Mouse (Mus musculus): ENCODE data around the gene Adamts7. TPM values are rescaled to one million over a fixed set of nuclear protein-coding genes. Genes with fewer than 3 reads are reported as not detected.

The Adamts7 gene
- polyA plus RNA-seq, 1 experiment from 2014 or later, result 14.2 TPM

GRCm38 (mm10) chr9:90184116-90184515 lies 21.2 kb downstream of the Adamts7 start:
- peak; percentile 48 for ATAC-seq (ENCODE audit: insufficient number of reproducible peaks, low FRiP score, low TSS enrichment, low read depth)
- H3K9ac ChIP-seq, result no peak overlapping the region
- 0 out of 2 replicates have a peak, but pooled peaks cover 4% of the 10 kb centered on the region for H3K4me1 ChIP-seq
- 0 out of 2 replicates have a peak overlapping the region, but pooled peaks have one; percentile 22 for H3K27ac ChIP-seq
- H3K36me3 ChIP-seq, result peaks cover 26% of the 10 kb centered on the region
- no peak overlapping the region for H3K4me2 ChIP-seq
- no peaks in the 10 kb centered on the region for H3K9me3 ChIP-seq
- no peak overlapping the region for H3K4me3 ChIP-seq
- no peaks in the 10 kb centered on the region for H3K27me3 ChIP-seq
- 61% methylated on average over 8 of the region's 8 CpGs for WGBS

GRCm38 (mm10) chr9:90185356-90185910 lies 22.6 kb downstream of the Adamts7 start:
- H3K27me3 ChIP-seq, result no peaks in the 10 kb centered on the region
- no peak for ATAC-seq (ENCODE audit: insufficient number of reproducible peaks, low FRiP score, low TSS enrichment, low read depth)
- WGBS, result 86% methylated on average over 8 of the region's 8 CpGs
- no peak overlapping the region for H3K9ac ChIP-seq
- H3K9me3 ChIP-seq, result no peaks in the 10 kb centered on the region
- peaks cover 21% of the 10 kb centered on the region for H3K36me3 ChIP-seq
- no peak overlapping the region for H3K27ac ChIP-seq
- no peak overlapping the region for H3K4me2 ChIP-seq
- 0 out of 2 replicates have a peak, but pooled peaks cover 4% of the 10 kb centered on the region for H3K4me1 ChIP-seq
- no peak overlapping the region for H3K4me3 ChIP-seq

DNA sequence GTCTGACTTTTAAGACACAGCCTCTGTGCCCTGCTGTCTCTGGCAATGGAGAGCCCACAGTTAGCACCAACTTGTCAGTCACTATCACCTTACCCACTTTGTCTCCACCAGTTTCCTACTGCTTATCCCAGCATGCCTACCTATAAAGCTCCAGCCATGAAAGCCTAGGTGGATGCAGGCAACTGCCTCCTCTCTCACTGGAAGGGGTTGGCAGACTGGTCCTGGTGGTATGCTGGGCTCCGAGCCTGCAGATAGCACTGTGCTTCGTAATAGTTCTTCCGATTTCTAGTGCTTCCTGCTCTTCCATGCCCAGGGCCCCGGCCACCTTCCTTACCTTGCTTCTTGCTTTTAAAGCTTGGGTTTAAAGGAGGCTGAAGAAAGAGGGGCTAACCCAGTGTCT lies 26.0 kb downstream of the Adamts7 start:
- no peak overlapping the region for H3K27ac ChIP-seq
- H3K4me1 ChIP-seq, result no peaks in the 10 kb centered on the region
- no peak overlapping the region for H3K4me3 ChIP-seq
- 90% methylated on average over 4 of the region's 4 CpGs for WGBS
- no peak for ATAC-seq (ENCODE audit: insufficient number of reproducible peaks, low FRiP score, low TSS enrichment, low read depth)
- H3K9ac ChIP-seq, result no peak overlapping the region
- H3K9me3 ChIP-seq, result no peaks in the 10 kb centered on the region
- no peaks in the 10 kb centered on the region for H3K27me3 ChIP-seq
- no peak overlapping the region for H3K4me2 ChIP-seq
- H3K36me3 ChIP-seq, result peaks cover 43% of the 10 kb centered on the region

- Histone ChIP-seq H3K27ac (no peak overlapping the region), H3K4me2 (no peak overlapping the region), H3K27me3 (no peaks in the 10 kb centered on the region), H3K4me1 (no peaks in the 10 kb centered on the region), H3K9me3 (no peaks in the 10 kb centered on the region), H3K36me3 (peaks cover 48% of the 10 kb centered on the region), H3K9ac (no peak overlapping the region), H3K4me3 (no peak overlapping the region)
- 82% methylated on average over 5 of the region's 5 CpGs for WGBS
- ATAC-seq (ENCODE audit: insufficient number of reproducible peaks, low FRiP score, low TSS enrichment, low read depth), result no peak
These were observed 26.5 kb downstream of the Adamts7 start for GRCm38 (mm10) chr9:90189391-90189790.

DNA sequence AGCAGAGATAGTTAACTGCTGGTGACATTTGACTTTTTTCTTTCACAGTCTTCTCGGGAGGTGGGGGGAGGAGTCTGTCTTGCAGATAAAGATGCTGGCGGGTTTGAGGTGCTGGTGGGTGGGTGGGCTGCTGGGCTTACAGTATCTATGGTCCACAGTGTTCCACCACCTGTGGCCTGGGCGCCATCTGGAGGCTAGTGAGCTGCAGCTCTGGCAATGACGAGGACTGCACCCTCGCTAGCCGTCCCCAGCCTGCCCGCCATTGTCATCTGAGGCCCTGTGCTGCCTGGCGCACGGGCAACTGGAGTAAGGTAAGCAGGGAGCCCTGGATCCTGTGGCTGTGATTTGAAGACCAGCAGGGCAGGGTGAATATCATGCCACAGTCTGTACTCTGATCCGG lies 32.1 kb downstream of the Adamts7 start:
- Histone ChIP-seq H3K4me1 (peaks cover 5% of the 10 kb centered on the region; the same call in 1 of the 2 replicates), H3K27ac (no peak overlapping the region), H3K9me3 (no peaks in the 10 kb centered on the region), H3K9ac (no peak overlapping the region), H3K4me2 (no peak overlapping the region), H3K4me3 (no peak overlapping the region), H3K36me3 (peaks cover 52% of the 10 kb centered on the region), H3K27me3 (no peaks in the 10 kb centered on the region)
- WGBS, result 77% methylated on average over 10 of the region's 10 CpGs
- no peak for ATAC-seq (ENCODE audit: insufficient number of reproducible peaks, low FRiP score, low TSS enrichment, low read depth)

DNA sequence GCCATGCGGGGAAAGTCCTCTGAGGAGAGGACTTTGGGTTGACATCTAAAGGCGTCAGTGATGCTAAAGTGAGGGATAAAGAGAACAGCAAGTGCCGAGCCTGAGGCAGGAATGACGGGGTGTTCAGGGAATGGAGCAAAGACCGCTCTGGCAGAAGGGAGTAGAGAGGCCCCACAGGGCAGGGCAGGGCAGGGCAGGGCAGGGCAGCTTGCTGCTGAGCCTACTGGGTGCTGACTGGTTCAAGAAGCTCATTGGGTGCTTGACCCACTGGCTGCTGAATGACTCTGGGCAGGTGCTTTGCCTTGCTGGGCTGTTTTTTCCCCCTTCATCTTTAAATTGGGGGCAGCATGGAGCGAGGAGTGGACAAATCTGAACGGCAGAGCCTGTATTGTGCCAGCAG lies 33.4 kb downstream of the Adamts7 start:
- 80% methylated on average over 7 of the region's 7 CpGs for WGBS
- ATAC-seq (ENCODE audit: insufficient number of reproducible peaks, low FRiP score, low TSS enrichment, low read depth), result no peak
- H3K36me3 ChIP-seq, result peaks cover 62% of the 10 kb centered on the region

DNA sequence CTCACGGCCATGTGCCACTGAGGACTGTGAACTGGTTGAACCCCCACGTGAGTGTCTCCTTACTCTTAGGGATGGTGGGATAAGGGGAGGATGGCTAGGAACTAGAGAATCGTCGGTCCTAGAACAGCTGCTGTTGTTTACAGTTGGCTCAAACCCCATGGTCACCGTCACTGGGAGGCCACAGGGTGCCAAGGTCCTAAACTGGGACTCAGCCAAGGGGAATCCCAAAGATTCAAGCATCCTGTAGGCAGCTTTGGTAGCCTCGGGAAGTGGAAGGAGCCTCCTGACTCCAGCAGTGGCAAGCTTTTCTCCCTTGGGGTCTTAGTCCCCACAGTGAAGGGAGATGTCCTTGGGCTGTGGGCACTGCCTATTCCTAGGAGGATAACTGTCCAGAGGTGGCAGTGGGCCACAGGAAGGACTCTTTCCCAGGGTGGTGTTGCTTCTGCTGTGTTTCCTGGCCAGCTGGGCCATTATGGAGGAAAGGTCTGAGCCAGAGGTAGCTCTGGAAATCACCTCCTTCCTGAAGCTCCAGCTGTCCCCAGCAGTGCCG lies 34.3 kb downstream of the Adamts7 start:
- no peaks in the 10 kb centered on the region for H3K9me3 ChIP-seq
- no peak overlapping the region for H3K4me3 ChIP-seq
- H3K4me1 ChIP-seq, result peaks cover 5% of the 10 kb centered on the region; the same call in 1 of the 2 replicates
- no peaks in the 10 kb centered on the region for H3K27me3 ChIP-seq
- ATAC-seq (ENCODE audit: insufficient number of reproducible peaks, low FRiP score, low TSS enrichment, low read depth), result no peak
- H3K9ac ChIP-seq, result no peak overlapping the region
- no peak overlapping the region for H3K4me2 ChIP-seq
- no peak overlapping the region for H3K27ac ChIP-seq
- peaks cover 57% of the 10 kb centered on the region for H3K36me3 ChIP-seq
- WGBS, result 76% methylated on average over 7 of the region's 7 CpGs

More for the DNA sequence above, 33.4 kb downstream of the Adamts7 start:
- no peaks in the 10 kb centered on the region for H3K9me3 ChIP-seq
- H3K4me2 ChIP-seq, result no peak overlapping the region
- H3K9ac ChIP-seq, result no peak overlapping the region
- no peak overlapping the region for H3K27ac ChIP-seq
- no peak overlapping the region for H3K4me3 ChIP-seq
- H3K4me1 ChIP-seq, result peaks cover 5% of the 10 kb centered on the region; the same call in 1 of the 2 replicates
- H3K27me3 ChIP-seq, result no peaks in the 10 kb centered on the region

- no peaks in the 10 kb centered on the region for H3K9me3 ChIP-seq
- ATAC-seq (ENCODE audit: insufficient number of reproducible peaks, low FRiP score, low TSS enrichment, low read depth), result no peak
- 82% methylated on average over 7 of the region's 7 CpGs for WGBS
These were observed 35.1 kb downstream of the Adamts7 start for GRCm38 (mm10) chr9:90197866-90198383.

DNA sequence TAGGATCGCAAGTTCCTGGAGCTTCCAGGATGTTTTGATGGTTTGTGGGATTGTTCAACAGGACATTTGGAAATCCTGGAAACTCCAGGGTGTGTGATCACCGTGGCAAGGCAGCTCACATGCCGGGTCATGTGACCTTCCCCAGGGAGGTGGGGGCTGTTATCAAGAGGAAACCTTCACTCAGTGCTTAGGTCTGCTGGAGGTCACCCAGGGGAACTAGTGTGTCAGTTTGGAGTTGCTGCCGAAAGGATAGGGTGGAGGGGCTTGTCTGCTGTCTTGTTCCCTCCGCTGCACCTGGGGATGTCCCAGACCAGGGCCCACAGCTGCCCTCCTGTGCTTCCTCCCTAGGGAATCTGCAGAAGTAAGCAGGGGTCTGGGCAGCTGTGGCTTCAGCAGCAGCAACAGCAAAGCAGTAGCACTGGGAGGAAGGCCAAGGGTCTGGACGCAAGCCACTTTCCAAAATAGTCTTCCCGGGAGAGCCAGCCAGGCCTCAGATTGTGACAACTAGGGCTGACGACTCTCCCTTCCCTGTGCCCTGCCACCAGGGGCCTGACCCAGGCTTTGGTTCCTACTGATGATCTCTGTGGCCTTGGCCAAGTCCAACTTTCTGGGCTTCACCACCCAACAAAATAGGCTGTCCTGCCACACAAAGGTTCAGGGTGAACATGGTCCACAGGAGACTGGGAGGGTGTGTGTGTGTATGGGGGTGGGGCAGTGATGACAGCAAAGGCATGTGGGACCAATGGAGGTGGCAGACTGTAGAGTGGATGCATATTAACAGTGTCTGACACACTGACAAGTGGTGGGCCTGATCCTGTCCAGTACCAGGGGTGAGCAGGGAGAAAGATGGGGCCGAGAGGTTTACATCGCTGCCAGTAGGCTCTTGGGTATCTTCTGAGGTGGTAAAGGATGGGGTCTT lies 35.9 kb downstream of the Adamts7 start:
- H3K27me3 ChIP-seq, result no peaks in the 10 kb centered on the region
- H3K4me3 ChIP-seq, result no peak overlapping the region
- 60% methylated on average over 10 of the region's 10 CpGs for WGBS
- peaks cover 5% of the 10 kb centered on the region; the same call in 1 of the 2 replicates for H3K4me1 ChIP-seq
- H3K9me3 ChIP-seq, result no peaks in the 10 kb centered on the region
- H3K36me3 ChIP-seq, result peaks cover 55% of the 10 kb centered on the region
- H3K9ac ChIP-seq, result no peak overlapping the region
- H3K27ac ChIP-seq, result peak overlapping the region; percentile 17; the same call in 1 of the 2 replicates
- no peak overlapping the region for H3K4me2 ChIP-seq
- ATAC-seq (ENCODE audit: insufficient number of reproducible peaks, low FRiP score, low TSS enrichment, low read depth), result no peak

More at GRCm38 (mm10) chr9:90197866-90198383, 35.1 kb downstream of the Adamts7 start:
- Histone ChIP-seq H3K4me1 (peaks cover 5% of the 10 kb centered on the region; the same call in 1 of the 2 replicates), H3K4me2 (no peak overlapping the region), H3K27ac (no peak overlapping the region), H3K4me3 (no peak overlapping the region), H3K9ac (no peak overlapping the region), H3K27me3 (no peaks in the 10 kb centered on the region), H3K36me3 (peaks cover 56% of the 10 kb centered on the region)

DNA sequence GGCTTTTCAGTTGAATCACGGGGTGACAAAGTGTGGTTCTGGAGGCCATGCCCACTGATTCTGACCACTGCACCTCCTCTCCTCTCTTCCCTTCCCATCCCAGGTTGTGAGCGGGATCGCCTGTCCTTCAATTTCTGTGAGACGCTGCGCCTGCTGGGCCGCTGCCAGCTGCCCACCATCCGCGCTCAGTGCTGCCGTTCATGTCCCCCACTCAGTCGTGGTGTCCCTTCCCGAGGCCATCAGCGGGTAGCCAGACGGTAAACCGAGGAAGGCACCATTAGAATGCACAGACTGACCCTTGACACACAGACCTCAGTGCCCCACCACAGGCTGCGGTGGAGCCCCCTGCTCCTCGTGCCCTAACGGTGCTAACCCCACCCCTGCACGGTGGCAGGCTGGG lies 36.7 kb downstream of the Adamts7 start:
- no peaks in the 10 kb centered on the region for H3K27me3 ChIP-seq
- H3K4me3 ChIP-seq, result no peak overlapping the region
- H3K4me2 ChIP-seq, result no peak overlapping the region
- H3K9me3 ChIP-seq, result no peaks in the 10 kb centered on the region
- H3K27ac ChIP-seq, result no peak overlapping the region
- WGBS, result 94% methylated on average over 18 of the region's 18 CpGs
- H3K36me3 ChIP-seq, result peaks cover 55% of the 10 kb centered on the region
- no peak for ATAC-seq (ENCODE audit: insufficient number of reproducible peaks, low FRiP score, low TSS enrichment, low read depth)
- H3K4me1 ChIP-seq, result peaks cover 5% of the 10 kb centered on the region; the same call in 1 of the 2 replicates
- no peak overlapping the region for H3K9ac ChIP-seq

DNA sequence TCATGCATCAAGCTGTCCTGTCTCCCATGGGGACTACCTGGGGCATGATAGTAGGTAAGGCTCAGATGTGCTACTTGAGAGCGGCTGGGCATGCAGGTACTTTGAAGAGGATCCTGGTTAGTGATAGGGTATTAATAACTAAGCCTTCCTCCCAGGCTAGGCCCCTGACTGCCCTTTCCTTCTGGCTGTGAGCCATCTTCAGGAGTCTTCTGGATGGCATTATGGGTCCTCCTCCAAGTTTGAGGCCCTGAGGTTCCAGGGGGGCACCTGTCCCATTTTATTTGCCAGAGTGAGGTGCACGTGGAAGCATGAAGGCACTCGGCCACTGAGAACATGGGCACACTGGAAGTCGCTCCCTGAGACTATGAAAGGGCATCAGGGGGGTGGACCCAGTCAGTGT lies 37.6 kb downstream of the Adamts7 start:
- H3K9ac ChIP-seq, result no peak overlapping the region
- H3K36me3 ChIP-seq, result peaks cover 55% of the 10 kb centered on the region
- H3K4me2 ChIP-seq, result no peak overlapping the region
- H3K4me3 ChIP-seq, result no peak overlapping the region
- no peaks in the 10 kb centered on the region for H3K27me3 ChIP-seq
- H3K27ac ChIP-seq, result no peak overlapping the region
- WGBS, result 95% methylated on average over 4 of the region's 4 CpGs
- ATAC-seq (ENCODE audit: insufficient number of reproducible peaks, low FRiP score, low TSS enrichment, low read depth), result no peak
- no peaks in the 10 kb centered on the region for H3K9me3 ChIP-seq
- H3K4me1 ChIP-seq, result peaks cover 5% of the 10 kb centered on the region; the same call in 1 of the 2 replicates

All from limb, embryonic 15.5 days (tissue).